8 mouse cellular contexts compared by ENCODE assay signal in genomic region chr16:18248433-18249363, GRCm38 (mm10). TPM values are rescaled to one million over a fixed set of nuclear protein-coding genes. Genes with fewer than 3 reads are reported as not detected.
A peak's percentile ranks its signal among the peaks of the same experiment; 100 is the strongest.
DNase-seq lines count a peak whose midpoint lies in the region; ATAC-seq and TF ChIP-seq lines count a peak whose summit lies in the region.

Gene Trmt2a, plus strand, starts transcription at chr16:18248679.
Gene Ranbp1, minus strand, starts transcription at chr16:18248732.

- no peaks in the 10 kb centered on the region for H3K9me3 ChIP-seq in embryonic facial prominence, embryonic 13.5 days
- H3K9me3 ChIP-seq in limb, embryonic 12.5 days, result no peaks in the 10 kb centered on the region
- H3K9me3 ChIP-seq in midbrain, embryonic 15.5 days, result no peaks in the 10 kb centered on the region

- ATAC-seq in embryonic facial prominence, embryonic 13.5 days (ENCODE audit: insufficient number of reproducible peaks, insufficient read depth, low FRiP score, low TSS enrichment, low read depth), result peak; percentile 94
- ATAC-seq in limb, embryonic 12.5 days (ENCODE audit: insufficient number of reproducible peaks, insufficient read depth, low FRiP score, low TSS enrichment, low read depth), result peak; percentile 96
- ATAC-seq in midbrain, embryonic 15.5 days (replicated peaks), result peak; percentile 96

- H3K4me1 ChIP-seq in embryonic facial prominence, embryonic 13.5 days, result peaks cover 39% of the 10 kb centered on the region
- H3K4me1 ChIP-seq in kidney, adult 2 months (ENCODE audit: control insufficient read depth, insufficient read depth, low read length), result peaks cover 5% of the 10 kb centered on the region
- peaks cover 37% of the 10 kb centered on the region for H3K4me1 ChIP-seq in limb, embryonic 12.5 days (replicated peaks)
- peaks cover 41% of the 10 kb centered on the region for H3K4me1 ChIP-seq in midbrain, embryonic 15.5 days
- H3K4me1 ChIP-seq in spleen, adult 2 months (ENCODE audit: control insufficient read depth, insufficient read depth, insufficient read length), result peaks cover 6% of the 10 kb centered on the region; the same call in 1 of the 2 replicates

- DNase-seq in 3134 (ENCODE audit: extremely low read depth, insufficient read length, low spot score), result peak; percentile 99
- DNase-seq in adrenal gland, postnatal 36 days, result peak; percentile 99 to 100
- DNase-seq in heart, adult 18-20 months, result peak; percentile 99
- peak; percentile 99 for DNase-seq in kidney, adult 2 months
- DNase-seq in spleen, adult 2 months (ENCODE audit: low read depth in 1 of 2, low spot score in 2 of 2), result peak; percentile 94 to 98

- H3K4me2 ChIP-seq in embryonic facial prominence, embryonic 13.5 days, result peak within 1 kb of the TSS; percentile 96
- H3K4me2 ChIP-seq in limb, embryonic 12.5 days, result peak within 1 kb of the TSS; percentile 95
- peak within 1 kb of the TSS; percentile 78 for H3K4me2 ChIP-seq in midbrain, embryonic 15.5 days

- H3K4me3 ChIP-seq in embryonic facial prominence, embryonic 13.5 days, result peak within 1 kb of the TSS; percentile 95
- H3K4me3 ChIP-seq in kidney, adult 2 months (ENCODE audit: insufficient read depth, low read depth, low read length), result peak within 1 kb of the TSS; percentile 91
- peak within 1 kb of the TSS; percentile 92 for H3K4me3 ChIP-seq in limb, embryonic 12.5 days (replicated peaks)
- peak within 1 kb of the TSS; percentile 87 for H3K4me3 ChIP-seq in midbrain, embryonic 15.5 days
- H3K4me3 ChIP-seq in spleen, adult 2 months (ENCODE audit: extremely low read depth, insufficient read depth, insufficient read length), result peak within 1 kb of the TSS; percentile 69

- H3K9ac ChIP-seq in embryonic facial prominence, embryonic 13.5 days, result peak within 1 kb of the TSS; percentile 95
- H3K9ac ChIP-seq in limb, embryonic 12.5 days (replicated peaks), result peak within 1 kb of the TSS; percentile 97
- H3K9ac ChIP-seq in midbrain, embryonic 15.5 days, result peak within 1 kb of the TSS; percentile 76

- TF ChIP-seq POLR2A in kidney, adult 2 months (IDR thresholded peaks at IDR 0.05; ENCODE audit: low read depth, low read length), result peak; percentile 95
- peak; percentile 87 for TF ChIP-seq POLR2A in spleen, adult 2 months (IDR thresholded peaks at IDR 0.05; ENCODE audit: low read depth, low read length)

- peaks cover 65% of the 10 kb centered on the region for H3K36me3 ChIP-seq in embryonic facial prominence, embryonic 13.5 days
- H3K36me3 ChIP-seq in kidney, adult 2 months (ENCODE audit: control insufficient read depth, insufficient read depth, low read length), result no peaks in the 10 kb centered on the region; the same call in 1 of the 2 replicates
- H3K36me3 ChIP-seq in limb, embryonic 12.5 days, result peaks cover 69% of the 10 kb centered on the region
- peaks cover 51% of the 10 kb centered on the region for H3K36me3 ChIP-seq in midbrain, embryonic 15.5 days (replicated peaks)
- peaks cover 34% of the 10 kb centered on the region for H3K36me3 ChIP-seq in spleen, adult 2 months (ENCODE audit: control insufficient read depth, insufficient read depth, low read length)

- no peaks in the 10 kb centered on the region for H3K27me3 ChIP-seq in embryonic facial prominence, embryonic 13.5 days
- no peaks in the 10 kb centered on the region for H3K27me3 ChIP-seq in kidney, adult 2 months (replicated peaks; ENCODE audit: control insufficient read depth, insufficient read depth, low read length)
- no peaks in the 10 kb centered on the region for H3K27me3 ChIP-seq in limb, embryonic 12.5 days
- H3K27me3 ChIP-seq in midbrain, embryonic 15.5 days (replicated peaks), result no peaks in the 10 kb centered on the region
- H3K27me3 ChIP-seq in spleen, adult 2 months (ENCODE audit: control insufficient read depth, insufficient read depth, low read length), result no peaks in the 10 kb centered on the region

- peak within 1 kb of the TSS; percentile 94 for H3K27ac ChIP-seq in embryonic facial prominence, embryonic 13.5 days
- peak within 1 kb of the TSS; percentile 67 for H3K27ac ChIP-seq in kidney, adult 2 months (ENCODE audit: insufficient read depth, low read depth, low read length)
- H3K27ac ChIP-seq in limb, embryonic 12.5 days, result peak within 1 kb of the TSS; percentile 93
- H3K27ac ChIP-seq in midbrain, embryonic 15.5 days, result peak within 1 kb of the TSS; percentile 90
- H3K27ac ChIP-seq in spleen, adult 2 months (ENCODE audit: insufficient read depth, low read length), result peak within 1 kb of the TSS; percentile 74

- under 1% methylated on average over 102 of the region's 102 CpGs for WGBS in embryonic facial prominence, embryonic 13.5 days
- WGBS in kidney, adult 2 months, result under 1% methylated on average over 101 of the region's 102 CpGs
- WGBS in limb, embryonic 12.5 days, result under 1% methylated on average over 93 of the region's 102 CpGs
- under 1% methylated on average over 97 of the region's 102 CpGs for WGBS in midbrain, embryonic 15.5 days
- WGBS in spleen, adult 2 months, result under 1% methylated on average over 97 of the region's 102 CpGs

- no peak for TF ChIP-seq CTCF in kidney, adult 2 months (conservative IDR thresholded peaks at IDR 0.05; ENCODE audit: insufficient read depth, insufficient read length, low read depth, low read length)
- no peak for TF ChIP-seq CTCF in spleen, adult 2 months (IDR thresholded peaks at IDR 0.05; ENCODE audit: extremely low read depth, insufficient read depth, insufficient read length, insufficient replicate concordance)

RNA-seq across cellular contexts. Expression of gene Trmt2a, which starts in this region (rescaled TPM):
- total RNA-seq in adrenal gland, postnatal 36 days (2021), result 10 to 100 TPM; 46.5 to 47.1 TPM
- 110 and 112 TPM in 2 replicates for polyA plus RNA-seq in embryonic facial prominence, embryonic 13.5 days (2015; fragmentation: Nextera tagmentation; extraction: Ambion mirVana)
- 10 to 100 TPM; 13.8 to 16.7 TPM for total RNA-seq in heart, adult 18-20 months (2021)
- polyA plus RNA-seq in kidney, adult 2 months (2012; rRNA removed), result 39.3 and 39.4 TPM in 2 replicates
- polyA plus RNA-seq in limb, embryonic 12.5 days (2016; fragmentation: Nextera tagmentation; extraction: Ambion mirVana), result 119 and 122 TPM in 2 replicates
- polyA plus RNA-seq in midbrain, embryonic 15.5 days (2015; fragmentation: Nextera tagmentation; extraction: Ambion mirVana), result 107 and 122 TPM in 2 replicates
- polyA plus RNA-seq in spleen, adult 2 months (2012; rRNA removed), result 56.2 and 65.4 TPM in 2 replicates

RNA-seq across cellular contexts. Expression of gene Ranbp1, which starts in this region (rescaled TPM):
- total RNA-seq in adrenal gland, postnatal 36 days (2021), result 100 to 1,000 TPM; 137 to 164 TPM
- 608 and 686 TPM in 2 replicates for polyA plus RNA-seq in embryonic facial prominence, embryonic 13.5 days (2015; fragmentation: Nextera tagmentation; extraction: Ambion mirVana)
- 10 to 100 TPM; 36.3 to 42.5 TPM for total RNA-seq in heart, adult 18-20 months (2021)
- 29.7 and 38.5 TPM in 2 replicates for polyA plus RNA-seq in kidney, adult 2 months (2012; rRNA removed)
- 943 and 976 TPM in 2 replicates for polyA plus RNA-seq in limb, embryonic 12.5 days (2016; fragmentation: Nextera tagmentation; extraction: Ambion mirVana)
- 334 and 360 TPM in 2 replicates for polyA plus RNA-seq in midbrain, embryonic 15.5 days (2015; fragmentation: Nextera tagmentation; extraction: Ambion mirVana)
- 51.8 and 53.6 TPM in 2 replicates for polyA plus RNA-seq in spleen, adult 2 months (2012; rRNA removed)

Comparison
In these comparisons a context has a peak if more than half of its experiments do, and no peak if none do; other contexts are left out.
1. Peak in every context shown above with its lines: DNase-seq, ATAC-seq, H3K4me3 ChIP-seq and H3K27ac ChIP-seq.